Mouse (Mus musculus) MEL (cell line): ENCODE results near the gene Card9. TPM values are rescaled to one million over a fixed set of nuclear protein-coding genes. Genes with fewer than 3 reads are reported as not detected.

Experiments
- DNase-seq: peaks from one replicate; pipeline ENCODE4 v3.0.0; 2011; ENCODE audit warnings: low read depth, low spot score
- H3K27ac ChIP-seq: 2 replicates; pipeline ENCODE4 v1.5.1; 2012; ENCODE audit warnings: low read depth, mild to moderate bottlenecking, control low read depth, low read length, moderate library complexity; ENCODE audit not compliant: control insufficient read depth
- H3K27me3 ChIP-seq, 2 experiments: fragments of 150-350 bp in 1 of 2; sonication (generic) in 1 of 2; 2 replicates each; pipeline ENCODE4 v1.6.1; 2012; ENCODE audit warnings: low read length in 2 of 2, mild to moderate bottlenecking in 2 of 2, improper control_type of control experiment in 1 of 2, moderate library complexity in 1 of 2; ENCODE audit not compliant: insufficient read depth in 2 of 2, control insufficient read depth in 1 of 2
- H3K36me3 ChIP-seq, 2 experiments: 2 replicates each; pipeline ENCODE4 v1.6.1; 2012 to 2014; ENCODE audit warnings: low read length in 2 of 2, improper control_type of control experiment in 1 of 2, inconsistent platforms in 1 of 2, mild to moderate bottlenecking in 1 of 2; ENCODE audit not compliant: insufficient read depth in 2 of 2, control insufficient read depth in 1 of 2
- H3K4me1 ChIP-seq, 2 experiments: fragments of 150-350 bp in 1 of 2; sonication (generic) in 1 of 2; 2 replicates each; pipeline ENCODE4 v1.6.1; 2012; ENCODE audit warnings: low read length in 2 of 2, improper control_type of control experiment in 1 of 2, mild to moderate bottlenecking in 1 of 2; ENCODE audit not compliant: insufficient read depth in 2 of 2, control insufficient read depth in 1 of 2
- H3K4me3 ChIP-seq, 2 experiments: fragments of 150-350 bp in 1 of 2; sonication (generic) in 1 of 2; 2 replicates each; pipeline ENCODE4 v1.5.1; 2012; ENCODE audit warnings: low read depth in 2 of 2, low read length in 2 of 2, mild to moderate bottlenecking in 2 of 2, moderate library complexity in 2 of 2, control low read depth in 1 of 2, improper control_type of control experiment in 1 of 2; ENCODE audit not compliant: control insufficient read depth in 1 of 2, insufficient read depth in 1 of 2
- H3K79me2 ChIP-seq: 2 replicates; pipeline ENCODE4 v1.6.1; 2012; ENCODE audit warnings: mild to moderate bottlenecking, low read length, moderate library complexity; ENCODE audit not compliant: control insufficient read depth, poor library complexity, insufficient read depth
- H3K9ac ChIP-seq: 2 replicates; pipeline ENCODE4 v1.6.1; 2012; ENCODE audit warnings: low read depth, mild to moderate bottlenecking, control low read depth, low read length, moderate library complexity; ENCODE audit not compliant: control insufficient read depth, poor library complexity, severe bottlenecking
- H3K9me3 ChIP-seq: fragments of 150-350 bp; sonication (generic); replicated peaks from 2 replicates; pipeline ENCODE4 v1.6.1; 2012; ENCODE audit warnings: mild to moderate bottlenecking, low read length, improper control_type of control experiment, moderate library complexity; ENCODE audit not compliant: insufficient read depth
- BHLHE40 ChIP-seq: IDR thresholded peaks from 2 replicates; pipeline ENCODE4 v1.6.1; 2012; ENCODE audit warnings: low read depth, mild to moderate bottlenecking, inconsistent platforms, low read length, improper control_type of control experiment, borderline replicate concordance
- CTCF ChIP-seq, 3 experiments: IDR thresholded peaks in 2 of 3; conservative IDR thresholded peaks in 1 of 3; 2 replicates each; pipeline ENCODE4 v1.5.1; 2011 to 2012; ENCODE audit warnings: low read length in 3 of 3, low read depth in 2 of 3, mild to moderate bottlenecking in 2 of 3, improper control_type of control experiment in 1 of 3, inconsistent platforms in 1 of 3, mixed read lengths in 1 of 3, moderate library complexity in 1 of 3; ENCODE audit not compliant: control insufficient read depth in 1 of 3, insufficient read depth in 1 of 3, poor library complexity in 1 of 3, severe bottlenecking in 1 of 3
- ELF1 ChIP-seq: IDR thresholded peaks from 2 replicates; pipeline ENCODE4 v1.6.1; 2014; ENCODE audit warnings: low read depth, mild to moderate bottlenecking, inconsistent platforms, low read length, improper control_type of control experiment, moderate library complexity
- EP300 ChIP-seq, 2 experiments: IDR thresholded peaks; 2 replicates each; pipeline ENCODE4 v1.6.1; 2011; ENCODE audit warnings: improper control_type of control experiment in 2 of 2, low read length in 2 of 2, low read depth in 1 of 2, mild to moderate bottlenecking in 1 of 2
- GABPA ChIP-seq: IDR thresholded peaks from 2 replicates; pipeline ENCODE4 v1.6.1; 2012; ENCODE audit warnings: low read depth, mild to moderate bottlenecking, inconsistent platforms, low read length, improper control_type of control experiment, moderate library complexity
- GATA1 ChIP-seq: IDR thresholded peaks from 2 replicates; pipeline ENCODE4 v1.6.1; 2011; ENCODE audit warnings: low read depth, low read length, improper control_type of control experiment
- HCFC1 ChIP-seq: IDR thresholded peaks from 2 replicates; pipeline ENCODE4 v1.6.1; 2012; ENCODE audit warnings: low read depth, mild to moderate bottlenecking, inconsistent platforms, low read length, improper control_type of control experiment, moderate library complexity
- KAT2A ChIP-seq: conservative IDR thresholded peaks from 2 replicates; pipeline ENCODE4 v1.6.1; 2012; ENCODE audit warnings: low read depth, low read length, improper control_type of control experiment, inconsistent platforms
- MAX ChIP-seq: IDR thresholded peaks from 2 replicates; pipeline ENCODE4 v1.6.1; 2011; ENCODE audit warnings: low read length, improper control_type of control experiment
- MAZ ChIP-seq: IDR thresholded peaks from 2 replicates; pipeline ENCODE4 v1.6.1; 2012; ENCODE audit warnings: low read depth, mild to moderate bottlenecking, inconsistent platforms, low read length, improper control_type of control experiment
- MEF2A ChIP-seq: IDR thresholded peaks from 2 replicates; pipeline ENCODE4 v1.6.1; 2014; ENCODE audit warnings: low read depth, mild to moderate bottlenecking, inconsistent platforms, low read length, improper control_type of control experiment; ENCODE audit not compliant: poor library complexity, insufficient replicate concordance, severe bottlenecking; ENCODE audit errors: extremely low read depth
- MYB ChIP-seq: IDR thresholded peaks from 2 replicates; pipeline ENCODE4 v1.6.1; 2011; ENCODE audit warnings: mild to moderate bottlenecking, low read depth, low read length, improper control_type of control experiment
- MYC ChIP-seq: IDR thresholded peaks from 2 replicates; pipeline ENCODE4 v1.6.1; 2011; ENCODE audit warnings: low read depth, mild to moderate bottlenecking, low read length, improper control_type of control experiment, moderate library complexity
- NRF1 ChIP-seq: IDR thresholded peaks from 2 replicates; pipeline ENCODE4 v1.6.1; 2014; ENCODE audit warnings: low read depth, mild to moderate bottlenecking, inconsistent platforms, low read length, improper control_type of control experiment, moderate library complexity; ENCODE audit not compliant: poor library complexity, insufficient read depth, severe bottlenecking
- POLR2AphosphoS2 ChIP-seq: IDR thresholded peaks from 2 replicates; pipeline ENCODE4 v1.6.1; 2011; ENCODE audit warnings: low read length, improper control_type of control experiment
- POLR2AphosphoS5 ChIP-seq: IDR thresholded peaks from 2 replicates; pipeline ENCODE4 v1.6.1; 2012; ENCODE audit warnings: low read depth, borderline replicate concordance, mild to moderate bottlenecking, inconsistent platforms, low read length, moderate library complexity, mixed read lengths
- RAD21 ChIP-seq: IDR thresholded peaks from 2 replicates; pipeline ENCODE4 v1.6.1; 2011; ENCODE audit warnings: mild to moderate bottlenecking, low read depth, low read length, improper control_type of control experiment
- RCOR1 ChIP-seq: IDR thresholded peaks from 2 replicates; pipeline ENCODE4 v1.6.1; 2012; ENCODE audit warnings: low read depth, mild to moderate bottlenecking, inconsistent platforms, low read length, improper control_type of control experiment
- SIN3A ChIP-seq: IDR thresholded peaks from 2 replicates; pipeline ENCODE4 v1.6.1; 2012; ENCODE audit warnings: low read length, improper control_type of control experiment, inconsistent platforms
- SMC3 ChIP-seq: IDR thresholded peaks from 2 replicates; pipeline ENCODE4 v1.6.1; 2011; ENCODE audit warnings: low read depth, low read length, improper control_type of control experiment
- UBTF ChIP-seq: IDR thresholded peaks from 2 replicates; pipeline ENCODE4 v1.6.1; 2012; ENCODE audit warnings: low read depth, mild to moderate bottlenecking, inconsistent platforms, low read length, improper control_type of control experiment, moderate library complexity, borderline replicate concordance; ENCODE audit not compliant: insufficient read depth
- USF1 ChIP-seq: IDR thresholded peaks from 2 replicates; pipeline ENCODE4 v1.6.1; 2014; ENCODE audit warnings: low read depth, mild to moderate bottlenecking, inconsistent platforms, low read length, improper control_type of control experiment, moderate library complexity
- USF2 ChIP-seq, 2 experiments: IDR thresholded peaks; 2 replicates each; pipeline ENCODE4 v1.6.1; 2011 to 2012; ENCODE audit warnings: improper control_type of control experiment in 2 of 2, low read length in 2 of 2, borderline replicate concordance in 1 of 2, inconsistent platforms in 1 of 2, low read depth in 1 of 2, mild to moderate bottlenecking in 1 of 2; ENCODE audit not compliant: insufficient read depth in 1 of 2
- ZC3H11A ChIP-seq: IDR thresholded peaks from 2 replicates; pipeline ENCODE4 v1.6.1; 2012; ENCODE audit warnings: low read depth, mild to moderate bottlenecking, inconsistent platforms, low read length, improper control_type of control experiment
- ZMIZ1 ChIP-seq: IDR thresholded peaks from 2 replicates; pipeline ENCODE4 v1.6.1; 2012; ENCODE audit warnings: low read depth, mild to moderate bottlenecking, inconsistent platforms, low read length, improper control_type of control experiment, moderate library complexity
- ZNF384 ChIP-seq: IDR thresholded peaks from 2 replicates; pipeline ENCODE4 v1.6.1; 2012; ENCODE audit warnings: low read depth, mild to moderate bottlenecking, inconsistent platforms, low read length, improper control_type of control experiment
- polyA plus RNA-seq, 2 experiments: library from polyadenylated mRNA; stranded (reverse) in 1 of 2; unstranded in 1 of 2; fragments of >175 nt in 1 of 2; fragments of >200 nt in 1 of 2; gene quantifications; 2 replicates each; pipeline versions ENCODE4 v1.2.1 to v1.2.4; 2012; ENCODE audit warnings: low replicate concordance in 2 of 2, low read depth in 1 of 2; ENCODE audit not compliant: insufficient read length in 2 of 2, insufficient read depth in 1 of 2, missing spikeins in 1 of 2
- total RNA-seq: library from RNA; depleted of rRNA; stranded (reverse); fragments of 300-350 nt; gene quantifications from 2 replicates; pipeline ENCODE4 v1.2.3, GENCODE M21; 2012

Card9 gene
- total and polyA plus RNA-seq, 3 experiments: 0.35 to 0.72 TPM; not detected in 1

DNA sequence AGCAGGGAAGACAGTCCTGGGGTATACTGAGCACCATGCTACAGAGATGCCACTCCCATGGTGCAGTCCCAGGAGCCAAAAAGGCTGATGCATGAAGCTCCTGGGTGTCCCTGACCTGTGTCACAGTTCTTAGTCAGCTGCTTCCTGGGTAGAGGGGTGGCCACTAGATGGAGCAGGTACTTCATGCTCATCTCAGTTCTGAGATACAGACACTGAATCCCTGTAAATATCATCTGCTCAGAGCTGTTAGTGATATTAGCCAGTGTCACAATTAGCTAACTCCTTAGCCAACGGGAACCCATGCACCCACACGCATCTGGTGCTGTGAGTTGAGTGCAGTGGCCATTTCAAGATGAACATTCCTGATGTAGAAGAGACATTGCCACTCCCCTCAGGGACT is 35.8 kb downstream of the Card9 start:
- Histone ChIP-seq H3K4me3 (no peak overlapping the region), H3K27me3 (no peaks in the 10 kb centered on the region), H3K36me3 (no peaks in the 10 kb centered on the region), H3K4me1 (no peaks in the 10 kb centered on the region; a peak in 1 of 4 replicates), H3K9ac (no peak overlapping the region), H3K27ac (no peak overlapping the region)
- DNase-seq: peak; percentile 43
- TF ChIP-seq ZNF384 (no peak), EP300 (IDR thresholded peaks at IDR 0.05; ENCODE audit: low read depth in 1 of 2, low read length in 2 of 2) (no peak), RAD21 (peak; percentile 58), RCOR1 (no peak), SMC3 (peak; percentile 53), NRF1 (no peak), USF1 (no peak), ELF1 (no peak), ZMIZ1 (no peak), SIN3A (no peak), MAX (no peak), CTCF (IDR thresholded peaks at IDR 0.05 in 2 of 3, conservative IDR thresholded peaks at IDR 0.05 in 1 of 3; ENCODE audit: control insufficient read depth in 1 of 3, insufficient read depth in 1 of 3, low read depth in 2 of 3, low read length in 3 of 3, poor library complexity in 1 of 3, severe bottlenecking in 1 of 3) (peak; percentile 35 to 61 (median 41); a peak in 5 of 6 replicates), ZC3H11A (peak; percentile 30; the same call in 1 of the 2 replicates), BHLHE40 (no peak), KAT2A (no peak)
- TF ChIP-seq, all 39 proteins: peak for 4
- Histone ChIP-seq H3K9me3 (no peaks in the 10 kb centered on the region), H3K79me2 (no peaks in the 10 kb centered on the region)

DNA sequence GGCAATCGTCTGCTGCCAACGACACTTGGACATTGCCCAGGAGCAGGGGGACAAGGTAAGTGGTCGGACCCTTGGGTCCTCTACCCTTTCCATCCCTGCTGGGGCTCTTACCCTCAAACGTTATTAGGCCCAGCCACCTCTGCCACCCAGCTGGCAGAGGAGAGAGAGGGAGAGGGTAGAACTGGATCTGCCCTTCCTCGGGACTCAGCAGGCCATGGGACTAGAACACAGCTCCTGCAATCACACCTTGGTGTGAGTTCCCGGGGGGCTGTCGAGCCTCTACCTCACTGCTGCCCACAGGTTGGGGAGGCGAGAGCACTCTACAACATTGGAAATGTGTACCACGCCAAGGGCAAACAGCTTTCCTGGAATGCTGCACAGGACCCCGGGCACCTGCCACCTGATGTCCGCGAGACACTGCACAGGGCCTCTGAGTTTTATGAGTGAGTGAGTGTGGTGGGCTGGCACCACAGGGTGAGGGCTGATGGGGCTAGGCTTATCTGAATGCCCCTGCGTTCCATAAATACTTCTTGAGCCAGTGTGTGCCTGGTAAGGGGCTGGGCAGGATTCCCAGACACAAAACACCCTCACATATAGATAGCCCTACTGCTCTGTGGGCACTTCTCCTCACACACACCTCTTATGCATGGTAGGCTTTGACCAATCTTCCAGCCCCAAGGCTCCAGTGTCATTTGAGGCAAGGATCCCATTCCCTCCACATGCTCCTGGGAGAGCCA is 37.0 kb downstream of the Card9 start:
- H3K9me3 ChIP-seq: no peaks in the 10 kb centered on the region
- no peak for DNase-seq
- no peaks in the 10 kb centered on the region for H3K36me3 ChIP-seq
- no peak for TF ChIP-seq POLR2AphosphoS2
- TF ChIP-seq GABPA: no peak
- no peak for TF ChIP-seq MYC
- no peak for TF ChIP-seq UBTF
- no peak for TF ChIP-seq MAZ
- no peak for TF ChIP-seq HCFC1
- no peak for TF ChIP-seq RAD21
- TF ChIP-seq POLR2AphosphoS5: no peak
- no peak for TF ChIP-seq GATA1
- no peak for TF ChIP-seq USF2 (IDR thresholded peaks at IDR 0.05; ENCODE audit: borderline replicate concordance in 1 of 2, insufficient read depth in 1 of 2, low read depth in 1 of 2, low read length in 2 of 2)
- TF ChIP-seq MEF2A: no peak
- no peak for TF ChIP-seq SIN3A
- TF ChIP-seq MYB: no peak
- TF ChIP-seq, all 39 proteins: peak for 0
- H3K4me3 ChIP-seq: no peak overlapping the region
- no peaks in the 10 kb centered on the region for H3K4me1 ChIP-seq
- no peaks in the 10 kb centered on the region for H3K27me3 ChIP-seq
- H3K27ac ChIP-seq: no peak overlapping the region
- no peaks in the 10 kb centered on the region for H3K79me2 ChIP-seq
- no peak overlapping the region for H3K9ac ChIP-seq
